8 mouse cellular contexts compared by ENCODE assay signal in the genomic region with DNA sequence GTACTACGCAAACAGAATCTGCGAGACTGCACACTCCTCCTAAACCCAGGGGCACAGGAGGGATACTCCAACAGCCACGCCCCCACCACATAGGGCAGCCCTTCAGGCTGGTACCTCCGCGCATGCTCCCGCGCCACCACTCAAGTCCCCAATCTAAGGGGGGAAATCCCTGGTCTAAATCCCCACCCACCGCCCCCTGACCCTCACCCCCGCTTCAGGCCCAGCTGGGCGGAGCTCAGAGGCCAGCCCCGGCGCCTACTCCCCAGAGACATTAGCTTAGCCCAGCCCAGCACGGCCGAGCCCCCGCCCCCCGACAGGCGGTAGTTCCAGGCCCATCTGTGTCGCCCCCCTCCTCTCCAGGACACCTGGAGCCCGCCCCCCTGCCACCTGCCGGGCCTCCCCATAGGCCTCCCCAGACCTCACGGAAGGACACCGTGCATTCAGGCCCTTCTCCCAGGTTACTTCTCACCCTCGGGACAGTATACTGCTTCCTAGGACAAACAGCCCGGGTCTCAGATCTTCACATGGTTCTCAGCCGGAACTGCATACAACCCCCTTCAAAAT. TPM values are rescaled to one million over a fixed set of nuclear protein-coding genes. Genes with fewer than 3 reads are reported as not detected.
DNase-seq lines count a peak whose midpoint lies in the region; ATAC-seq lines count a peak whose summit lies in the region.

No protein-coding gene starts in this region.

- 2% methylated on average over 25 of the region's 25 CpGs for WGBS in heart, embryonic 16.5 days
- WGBS in lung, embryonic 15.5 days: under 1% methylated on average over 25 of the region's 25 CpGs

- H3K36me3 ChIP-seq in erythroblast, embryonic 14.5 days (ENCODE audit: control insufficient read depth): no peaks in the 10 kb centered on the region
- H3K36me3 ChIP-seq in heart, embryonic 16.5 days (ENCODE audit: control insufficient read depth, insufficient read depth): no peaks in the 10 kb centered on the region
- no peaks in the 10 kb centered on the region for H3K36me3 ChIP-seq in lung, embryonic 15.5 days

- no peaks in the 10 kb centered on the region for H3K9me3 ChIP-seq in erythroblast, embryonic 14.5 days (ENCODE audit: control insufficient read depth, low read length)
- no peaks in the 10 kb centered on the region for H3K9me3 ChIP-seq in heart, embryonic 16.5 days (replicated peaks; ENCODE audit: control insufficient read depth, low read length)
- no peaks in the 10 kb centered on the region for H3K9me3 ChIP-seq in lung, embryonic 15.5 days

- peak overlapping the region; percentile 19; the same call in 1 of the 2 replicates for H3K27ac ChIP-seq in brown adipose tissue, adult 24 weeks (replicated peaks; ENCODE audit: low read depth, low read length)
- H3K27ac ChIP-seq in heart, embryonic 16.5 days (ENCODE audit: low read length): peak overlapping the region; percentile 79
- peak overlapping the region; percentile 94 for H3K27ac ChIP-seq in lung, embryonic 15.5 days

- ATAC-seq in heart, embryonic 16.5 days (replicated peaks; ENCODE audit: extremely low read depth, insufficient read depth, low FRiP score): peak; percentile 57
- ATAC-seq in lung, embryonic 15.5 days (ENCODE audit: borderline replicate concordance, extremely low read depth, low FRiP score, low TSS enrichment): peak; percentile 78

- no peaks in the 10 kb centered on the region for H3K27me3 ChIP-seq in erythroblast, embryonic 14.5 days (ENCODE audit: control insufficient read depth)
- no peaks in the 10 kb centered on the region for H3K27me3 ChIP-seq in heart, embryonic 16.5 days (ENCODE audit: control insufficient read depth, insufficient read depth, low read length)
- no peaks in the 10 kb centered on the region for H3K27me3 ChIP-seq in lung, embryonic 15.5 days

- H3K9ac ChIP-seq in heart, embryonic 16.5 days (ENCODE audit: low read length): peak overlapping the region; percentile 91
- H3K9ac ChIP-seq in lung, embryonic 15.5 days: peak overlapping the region; percentile 94

- peak; percentile 98 for DNase-seq in ES-CJ7 (ENCODE audit: low read depth, low spot score)
- peak; percentile 72 to 81 for DNase-seq in kidney, postnatal 36 days
- peak; percentile 54 for DNase-seq in ovary, adult 18-20 months (ENCODE audit: low spot score)
- DNase-seq in thymus, postnatal 0 days (ENCODE audit: low spot score): peak; percentile 67

- H3K4me2 ChIP-seq in heart, embryonic 16.5 days (ENCODE audit: low read depth, low read length): peak overlapping the region; percentile 88
- peak overlapping the region; percentile 64 for H3K4me2 ChIP-seq in lung, embryonic 15.5 days

- peak overlapping the region; percentile 92 for H3K4me3 ChIP-seq in brown adipose tissue, adult 24 weeks (ENCODE audit: insufficient read depth, low read depth, low read length)
- peak overlapping the region; percentile 89 for H3K4me3 ChIP-seq in erythroblast, embryonic 14.5 days (replicated peaks)
- peak overlapping the region; percentile 98 for H3K4me3 ChIP-seq in heart, embryonic 16.5 days (ENCODE audit: low read length)
- peak overlapping the region; percentile 92 for H3K4me3 ChIP-seq in lung, embryonic 15.5 days

- H3K4me1 ChIP-seq in brown adipose tissue, adult 24 weeks (ENCODE audit: control insufficient read depth, insufficient read depth, insufficient read length, low read length): peaks cover 13% of the 10 kb centered on the region
- peaks cover 37% of the 10 kb centered on the region for H3K4me1 ChIP-seq in erythroblast, embryonic 14.5 days (ENCODE audit: control insufficient read depth)
- peaks cover 22% of the 10 kb centered on the region for H3K4me1 ChIP-seq in heart, embryonic 16.5 days (ENCODE audit: control insufficient read depth, insufficient read depth, low read length)
- H3K4me1 ChIP-seq in lung, embryonic 15.5 days: peaks cover 44% of the 10 kb centered on the region

RNA-seq across cellular contexts. Expression of gene Ago1, which starts 0.6 kb away (rescaled TPM):
- polyA plus RNA-seq in brown adipose tissue, adult 24 weeks (2012; ENCODE audit: insufficient read depth, insufficient read length, missing spikeins): 4.9 and 8.9 TPM in 2 replicates
- 0.05 and 0.09 TPM in 2 replicates for polyA plus RNA-seq in erythroblast, embryonic 14.5 days (2012)
- 2.1 and 2.3 TPM in 2 replicates for polyA plus RNA-seq in heart, embryonic 16.5 days (2015; fragmentation: Nextera tagmentation; extraction: Ambion mirVana)
- polyA plus RNA-seq in lung, embryonic 15.5 days (2015; fragmentation: Nextera tagmentation; extraction: Ambion mirVana): 6.0 and 6.7 TPM in 2 replicates
- 5.2 and 6.1 TPM in 2 replicates for polyA plus RNA-seq in thymus, postnatal 0 days (2015; fragmentation: Nextera tagmentation; extraction: Ambion mirVana)

RNA-seq across cellular contexts. Expression of gene Ago3, which starts 38.4 kb away (rescaled TPM):
- 4.6 and 5.3 TPM in 2 replicates for polyA plus RNA-seq in brown adipose tissue, adult 24 weeks (2012; ENCODE audit: insufficient read depth, insufficient read length, missing spikeins)
- polyA plus RNA-seq in erythroblast, embryonic 14.5 days (2012): 0.14 and 0.27 TPM in 2 replicates
- 11.4 and 13.4 TPM in 2 replicates for polyA plus RNA-seq in heart, embryonic 16.5 days (2015; fragmentation: Nextera tagmentation; extraction: Ambion mirVana)
- 12.3 and 16.2 TPM in 2 replicates for polyA plus RNA-seq in lung, embryonic 15.5 days (2015; fragmentation: Nextera tagmentation; extraction: Ambion mirVana)
- polyA plus RNA-seq in thymus, postnatal 0 days (2015; fragmentation: Nextera tagmentation; extraction: Ambion mirVana): 11.1 and 13.6 TPM in 2 replicates

Comparison
In these comparisons a context has a peak if more than half of its experiments do, and no peak if none do; other contexts are left out.
1. Peak in every context shown above with its lines: DNase-seq, ATAC-seq, H3K4me3 ChIP-seq and H3K27ac ChIP-seq.
2. H3K27ac ChIP-seq: peak in every context shown above with its lines; median percentile 94 in lung, embryonic 15.5 days; 79 in heart, embryonic 16.5 days; 19 in brown adipose tissue, adult 24 weeks.